Mouse (Mus musculus) heart, embryonic 10.5 days (tissue): ENCODE measurements around the gene Traf3. TPM values are rescaled to one million over a fixed set of nuclear protein-coding genes. Genes with fewer than 3 reads are reported as not detected.
A peak's percentile ranks its signal among the peaks of the same experiment; 100 is the strongest.

Experiments used
- DNase-seq: peaks from one replicate; pipeline ENCODE4 v3.0.0-alpha.2; 2017; ENCODE audit warnings: low spot score
- H3K27ac ChIP-seq: fragments of 300-500 bp; sonication (generic); 2 replicates; pipeline ENCODE4 v1.5.1; 2016; ENCODE audit warnings: mild to moderate bottlenecking
- H3K27me3 ChIP-seq: fragments of 300-500 bp; sonication (generic); 2 replicates; pipeline ENCODE4 v1.6.1; 2016; ENCODE audit warnings: mild to moderate bottlenecking; ENCODE audit not compliant: poor library complexity, insufficient read depth, severe bottlenecking
- H3K36me3 ChIP-seq: fragments of 300-500 bp; sonication (generic); 2 replicates; pipeline ENCODE4 v1.6.1; 2016; ENCODE audit warnings: mild to moderate bottlenecking, moderate library complexity
- H3K4me1 ChIP-seq: fragments of 300-500 bp; sonication (generic); 2 replicates; pipeline ENCODE4 v1.6.1; 2016; ENCODE audit warnings: mild to moderate bottlenecking
- H3K4me3 ChIP-seq: fragments of 300-500 bp; sonication (generic); 2 replicates; pipeline ENCODE4 v1.5.1; 2016; ENCODE audit warnings: mild to moderate bottlenecking, moderate library complexity
- H3K9me3 ChIP-seq: fragments of 300-500 bp; sonication (generic); 2 replicates; pipeline ENCODE4 v1.6.1; 2016; ENCODE audit warnings: mild to moderate bottlenecking, moderate library complexity
- WGBS: fragments of 180-500 bp; shearing (Covaris S2); methylation state at CpG from one replicate; pipeline ENCODE4 v1.1.7; 2016; 5-methylcytosine and 5-hydroxymethylcytosine counted together
- polyA plus RNA-seq: library from polyadenylated mRNA; unstranded; fragments of >200 nt; fragmentation: Nextera tagmentation; extraction: Ambion mirVana; gene quantifications from 2 replicates; pipeline ENCODE4 v1.2.1, GENCODE M21; 2016

Gene Traf3
- polyA plus RNA-seq, 1 experiment from 2014 or later, result 7.2 TPM

GRCm38 (mm10) chr12:111160871-111161270 lies 5.3 kb upstream of the Traf3 start:
- H3K4me1 ChIP-seq, result peaks cover 52% of the 10 kb centered on the region
- WGBS, result 87% methylated on average over 10 of the region's 10 CpGs
- DNase-seq, result no peak
- no peak overlapping the region for H3K4me3 ChIP-seq
- no peaks in the 10 kb centered on the region for H3K36me3 ChIP-seq
- no peak overlapping the region for H3K27ac ChIP-seq
- peaks cover 16% of the 10 kb centered on the region; the same call in 1 of the 2 replicates for H3K27me3 ChIP-seq
- H3K9me3 ChIP-seq, result no peaks in the 10 kb centered on the region

- Histone ChIP-seq H3K4me3 (peak overlapping the region; percentile 50), H3K4me1 (peaks cover 53% of the 10 kb centered on the region), H3K36me3 (no peaks in the 10 kb centered on the region), H3K27ac (peak overlapping the region; percentile 85), H3K27me3 (peaks cover 16% of the 10 kb centered on the region; the same call in 1 of the 2 replicates), H3K9me3 (no peaks in the 10 kb centered on the region)
- WGBS, result 33% methylated on average over 7 of the region's 7 CpGs
- no peak for DNase-seq
These were observed 4.2 kb upstream of the Traf3 start for GRCm38 (mm10) chr12:111161943-111162311.

- peak overlapping the region; percentile 85 for H3K27ac ChIP-seq
- DNase-seq, result no peak
- peaks cover 55% of the 10 kb centered on the region for H3K4me1 ChIP-seq
- 10% methylated on average over 16 of the region's 16 CpGs for WGBS
- H3K27me3 ChIP-seq, result peaks cover 16% of the 10 kb centered on the region; the same call in 1 of the 2 replicates
- H3K36me3 ChIP-seq, result no peaks in the 10 kb centered on the region
- peak overlapping the region; percentile 50 for H3K4me3 ChIP-seq
- H3K9me3 ChIP-seq, result no peaks in the 10 kb centered on the region
These were observed 3.7 kb upstream of the Traf3 start for GRCm38 (mm10) chr12:111162312-111163061.

GRCm38 (mm10) chr12:111164310-111164751 lies 1.8 kb upstream of the Traf3 start:
- H3K4me1 ChIP-seq, result peaks cover 64% of the 10 kb centered on the region
- WGBS, result 6% methylated on average over 13 of the region's 13 CpGs

GRCm38 (mm10) chr12:111165146-111165812 lies 891 bp upstream of the Traf3 start:
- H3K27me3 ChIP-seq, result peaks cover 10% of the 10 kb centered on the region; the same call in 1 of the 2 replicates
- H3K27ac ChIP-seq, result peak overlapping the region; percentile 92
- WGBS, result 58% methylated on average over 10 of the region's 10 CpGs
- H3K36me3 ChIP-seq, result no peaks in the 10 kb centered on the region
- H3K4me1 ChIP-seq, result peaks cover 54% of the 10 kb centered on the region
- no peaks in the 10 kb centered on the region for H3K9me3 ChIP-seq
- DNase-seq, result no peak
- H3K4me3 ChIP-seq, result peak overlapping the region; percentile 87

More at GRCm38 (mm10) chr12:111164310-111164751, 1.8 kb upstream of the Traf3 start:
- H3K36me3 ChIP-seq, result no peaks in the 10 kb centered on the region
- H3K4me3 ChIP-seq, result peak overlapping the region; percentile 55
- no peaks in the 10 kb centered on the region for H3K9me3 ChIP-seq
- H3K27me3 ChIP-seq, result peaks cover 16% of the 10 kb centered on the region; the same call in 1 of the 2 replicates
- peak; percentile 93 for DNase-seq
- peak overlapping the region; percentile 84 for H3K27ac ChIP-seq

GRCm38 (mm10) chr12:111166681-111167289 lies 615 bp downstream of the Traf3 start:
- Histone ChIP-seq H3K9me3 (no peaks in the 10 kb centered on the region), H3K27me3 (no peaks in the 10 kb centered on the region), H3K36me3 (no peaks in the 10 kb centered on the region), H3K4me3 (peak overlapping the region; percentile 87), H3K4me1 (peaks cover 47% of the 10 kb centered on the region), H3K27ac (peak overlapping the region; percentile 92)
- no peak for DNase-seq
- under 1% methylated on average over 48 of the region's 48 CpGs for WGBS

GRCm38 (mm10) chr12:111168891-111169290 lies 2.7 kb downstream of the Traf3 start:
- peaks cover 8% of the 10 kb centered on the region; the same call in 1 of the 2 replicates for H3K36me3 ChIP-seq
- no peak for DNase-seq
- no peak overlapping the region for H3K4me3 ChIP-seq
- no peak overlapping the region for H3K27ac ChIP-seq
- peaks cover 31% of the 10 kb centered on the region for H3K4me1 ChIP-seq
- WGBS, result 82% methylated on average over 4 of the region's 4 CpGs
- H3K27me3 ChIP-seq, result no peaks in the 10 kb centered on the region
- H3K9me3 ChIP-seq, result no peaks in the 10 kb centered on the region

- WGBS, result 62% methylated on average over 4 of the region's 4 CpGs
- Histone ChIP-seq H3K9me3 (no peaks in the 10 kb centered on the region), H3K36me3 (peaks cover 7% of the 10 kb centered on the region; the same call in 1 of the 2 replicates), H3K27me3 (no peaks in the 10 kb centered on the region), H3K4me1 (no peaks in the 10 kb centered on the region), H3K4me3 (no peak overlapping the region), H3K27ac (no peak overlapping the region)
- no peak for DNase-seq
These were observed 12.6 kb downstream of the Traf3 start for GRCm38 (mm10) chr12:111178772-111179171.

- peaks cover 10% of the 10 kb centered on the region; the same call in 1 of the 2 replicates for H3K4me1 ChIP-seq
- H3K36me3 ChIP-seq, result no peaks in the 10 kb centered on the region; the same call in 1 of the 2 replicates
- H3K9me3 ChIP-seq, result no peaks in the 10 kb centered on the region
- 80% methylated on average over 5 of the region's 5 CpGs for WGBS
- no peaks in the 10 kb centered on the region for H3K27me3 ChIP-seq
- H3K27ac ChIP-seq, result no peak overlapping the region
- DNase-seq, result no peak
- H3K4me3 ChIP-seq, result no peak overlapping the region
These were observed 15.7 kb downstream of the Traf3 start for GRCm38 (mm10) chr12:111181848-111182247.

- Histone ChIP-seq H3K36me3 (no peaks in the 10 kb centered on the region; the same call in 1 of the 2 replicates), H3K27me3 (no peaks in the 10 kb centered on the region), H3K9me3 (no peaks in the 10 kb centered on the region), H3K27ac (no peak overlapping the region), H3K4me3 (no peak overlapping the region), H3K4me1 (peaks cover 14% of the 10 kb centered on the region; the same call in 1 of the 2 replicates)
- 89% methylated on average over 6 of the region's 6 CpGs for WGBS
- no peak for DNase-seq
These were observed 16.2 kb downstream of the Traf3 start for GRCm38 (mm10) chr12:111182378-111182777.

GRCm38 (mm10) chr12:111184476-111184875 lies 18.3 kb downstream of the Traf3 start, which contains the start of gene 4930595D18Rik:
Gene 4930595D18Rik, minus strand, starts transcription at chr12:111184491.
- Histone ChIP-seq H3K36me3 (no peaks in the 10 kb centered on the region), H3K4me1 (peaks cover 14% of the 10 kb centered on the region; the same call in 1 of the 2 replicates), H3K27me3 (no peaks in the 10 kb centered on the region), H3K4me3 (no peak within 1 kb of the TSS), H3K9me3 (no peaks in the 10 kb centered on the region), H3K27ac (no peak within 1 kb of the TSS)
- no peak for DNase-seq
- WGBS, result 58% methylated on average over 5 of the region's 5 CpGs

GRCm38 (mm10) chr12:111186986-111187385 lies 20.8 kb downstream of the Traf3 start:
- H3K9me3 ChIP-seq, result no peaks in the 10 kb centered on the region
- WGBS, result 70% methylated on average over 3 of the region's 3 CpGs
- H3K4me3 ChIP-seq, result no peak overlapping the region
- H3K36me3 ChIP-seq, result no peaks in the 10 kb centered on the region
- H3K27me3 ChIP-seq, result no peaks in the 10 kb centered on the region
- no peak for DNase-seq
- H3K27ac ChIP-seq, result no peak overlapping the region
- H3K4me1 ChIP-seq, result peaks cover 18% of the 10 kb centered on the region; the same call in 1 of the 2 replicates
